Mouse (Mus musculus): Measurements from ENCODE around the gene Ehbp1l1.
A peak's percentile ranks its signal among the peaks of the same experiment; 100 is the strongest.

Gene Ehbp1l1

GRCm38 (mm10) chr19:5734325-5734724 is 8.2 kb upstream of the Ehbp1l1 start:
- no peak for DNase-seq (ENCODE audit: low spot score in 2 of 2)

- peak in 1 of 2 experiments; percentile 94 for DNase-seq (ENCODE audit: low spot score in 2 of 2)
These were observed 5.3 kb upstream of the Ehbp1l1 start for GRCm38 (mm10) chr19:5731264-5731978.

GRCm38 (mm10) chr19:5730314-5731186 is 4.4 kb upstream of the Ehbp1l1 start:
- no peak for DNase-seq (ENCODE audit: low spot score in 2 of 2)

GRCm38 (mm10) chr19:5729444-5729815 is 3.3 kb upstream of the Ehbp1l1 start, which contains the start of gene Fam89b:
Fam89b (minus strand) TSS chr19:5729653.
- DNase-seq (ENCODE audit: low spot score in 2 of 2), result peak in 1 of 2 experiments; percentile 79

GRCm38 (mm10) chr19:5728631-5729443 is 2.7 kb upstream of the Ehbp1l1 start:
- peak in 1 of 2 experiments; percentile 45 for DNase-seq (ENCODE audit: low spot score in 2 of 2)

GRCm38 (mm10) chr19:5727701-5728100 is 1.6 kb upstream of the Ehbp1l1 start:
- peak in 1 of 2 experiments; percentile 89 for DNase-seq (ENCODE audit: low spot score in 2 of 2)

- DNase-seq (ENCODE audit: low spot score in 2 of 2), result no peak
These were observed 953 bp upstream of the Ehbp1l1 start for GRCm38 (mm10) chr19:5726961-5727578.

- DNase-seq (ENCODE audit: low spot score in 2 of 2), result no peak
These were observed 949 bp downstream of the Ehbp1l1 start for GRCm38 (mm10) chr19:5725029-5725707.

GRCm38 (mm10) chr19:5724549-5724941 is 1.6 kb downstream of the Ehbp1l1 start:
- no peak for DNase-seq (ENCODE audit: low spot score in 2 of 2)

- DNase-seq (ENCODE audit: low spot score in 2 of 2), result no peak
These were observed 2.1 kb downstream of the Ehbp1l1 start for GRCm38 (mm10) chr19:5723934-5724548.

- no peak for DNase-seq (ENCODE audit: low spot score in 2 of 2)
These were observed 3.2 kb downstream of the Ehbp1l1 start for GRCm38 (mm10) chr19:5722848-5723425.

- no peak for DNase-seq (ENCODE audit: low spot score in 2 of 2)
These were observed 4.9 kb downstream of the Ehbp1l1 start for GRCm38 (mm10) chr19:5721233-5721632.

GRCm38 (mm10) chr19:5716955-5717354 is 9.2 kb downstream of the Ehbp1l1 start:
- no peak for DNase-seq (ENCODE audit: low spot score in 2 of 2)

GRCm38 (mm10) chr19:5715793-5716688 is 10.1 kb downstream of the Ehbp1l1 start:
- DNase-seq (ENCODE audit: low spot score in 2 of 2), result no peak

GRCm38 (mm10) chr19:5713730-5714129 is 12.4 kb downstream of the Ehbp1l1 start:
- no peak for DNase-seq (ENCODE audit: low spot score in 2 of 2)

GRCm38 (mm10) chr19:5713255-5713654 is 12.9 kb downstream of the Ehbp1l1 start:
- DNase-seq (ENCODE audit: low spot score in 2 of 2), result no peak

GRCm38 (mm10) chr19:5711907-5712460 is 14.1 kb downstream of the Ehbp1l1 start:
- no peak for DNase-seq (ENCODE audit: low spot score in 2 of 2)

- DNase-seq (ENCODE audit: low spot score in 2 of 2), result peak in 1 of 2 experiments; percentile 80
These were observed 14.9 kb downstream of the Ehbp1l1 start for GRCm38 (mm10) chr19:5711218-5711617.

GRCm38 (mm10) chr19:5710581-5710980 is 15.5 kb downstream of the Ehbp1l1 start:
- no peak for DNase-seq (ENCODE audit: low spot score in 2 of 2)

Data from left cerebral cortex, adult 9 months (tissue).